Mouse (Mus musculus): ENCODE results near the gene Cd93. TPM values are rescaled to one million over a fixed set of nuclear protein-coding genes. Genes with fewer than 3 reads are reported as not detected.

The Cd93 gene
- polyA plus RNA-seq, 1 experiment = 14.5 TPM

GRCm38 (mm10) chr2:148450616-148451015 lies 7.3 kb upstream of the Cd93 start:
- TF ChIP-seq POLR2A (IDR thresholded peaks at IDR 0.05; ENCODE audit: borderline replicate concordance, control insufficient read depth, low read depth, low read length) = no peak
- no peak overlapping the region for H3K4me3 ChIP-seq (replicated peaks; ENCODE audit: control insufficient read depth, low read depth, low read length)
- 72% methylated on average over 5 of the region's 5 CpGs for WGBS
- H3K27ac ChIP-seq (ENCODE audit: control insufficient read depth, insufficient read depth, low read depth, low read length, poor library complexity) = no peak overlapping the region
- peaks cover 4% of the 10 kb centered on the region; the same call in 1 of the 2 replicates for H3K4me1 ChIP-seq (ENCODE audit: control insufficient read depth, insufficient read depth, low read length)

- 86% methylated on average over 1 of the region's 1 CpGs for WGBS
- Histone ChIP-seq H3K4me1 (ENCODE audit: control insufficient read depth, insufficient read depth, low read length) (peaks cover 4% of the 10 kb centered on the region; the same call in 1 of the 2 replicates), H3K27ac (ENCODE audit: control insufficient read depth, insufficient read depth, low read depth, low read length, poor library complexity) (no peak overlapping the region), H3K4me3 (replicated peaks; ENCODE audit: control insufficient read depth, low read depth, low read length) (no peak overlapping the region)
- TF ChIP-seq POLR2A (IDR thresholded peaks at IDR 0.05; ENCODE audit: borderline replicate concordance, control insufficient read depth, low read depth, low read length) = no peak
- no peak for TF ChIP-seq CTCF (IDR thresholded peaks at IDR 0.05; ENCODE audit: control insufficient read depth, insufficient read depth, low read length)
Measured at GRCm38 (mm10) chr2:148449659-148450058, 6.3 kb upstream of the Cd93 start.

- H3K4me1 ChIP-seq (ENCODE audit: control insufficient read depth, insufficient read depth, low read length) = no peaks in the 10 kb centered on the region; the same call in 1 of the 2 replicates
- WGBS = 85% methylated on average over 3 of the region's 3 CpGs
- no peak overlapping the region for H3K4me3 ChIP-seq (replicated peaks; ENCODE audit: control insufficient read depth, low read depth, low read length)
- H3K27ac ChIP-seq (ENCODE audit: control insufficient read depth, insufficient read depth, low read depth, low read length, poor library complexity) = no peak overlapping the region
- TF ChIP-seq CTCF (IDR thresholded peaks at IDR 0.05; ENCODE audit: control insufficient read depth, insufficient read depth, low read length) (no peak), POLR2A (IDR thresholded peaks at IDR 0.05; ENCODE audit: borderline replicate concordance, control insufficient read depth, low read depth, low read length) (no peak)
Measured at GRCm38 (mm10) chr2:148446446-148446845, 3.1 kb upstream of the Cd93 start.

- TF ChIP-seq POLR2A (IDR thresholded peaks at IDR 0.05; ENCODE audit: borderline replicate concordance, control insufficient read depth, low read depth, low read length) = no peak
- no peak for TF ChIP-seq CTCF (IDR thresholded peaks at IDR 0.05; ENCODE audit: control insufficient read depth, insufficient read depth, low read length)
- no peak overlapping the region for H3K4me3 ChIP-seq (replicated peaks; ENCODE audit: control insufficient read depth, low read depth, low read length)
- no peaks in the 10 kb centered on the region; the same call in 1 of the 2 replicates for H3K4me1 ChIP-seq (ENCODE audit: control insufficient read depth, insufficient read depth, low read length)
- no peak overlapping the region for H3K27ac ChIP-seq (ENCODE audit: control insufficient read depth, insufficient read depth, low read depth, low read length, poor library complexity)
- 35% methylated on average over 1 of the region's 1 CpGs for WGBS
Measured at GRCm38 (mm10) chr2:148445616-148446015, 2.3 kb upstream of the Cd93 start.

GRCm38 (mm10) chr2:148444472-148444871 lies 1.1 kb upstream of the Cd93 start:
- TF ChIP-seq CTCF (IDR thresholded peaks at IDR 0.05; ENCODE audit: control insufficient read depth, insufficient read depth, low read length) = no peak
- no peak for TF ChIP-seq POLR2A (IDR thresholded peaks at IDR 0.05; ENCODE audit: borderline replicate concordance, control insufficient read depth, low read depth, low read length)
- 16% methylated on average over 1 of the region's 1 CpGs for WGBS
- H3K4me3 ChIP-seq (replicated peaks; ENCODE audit: control insufficient read depth, low read depth, low read length) = no peak overlapping the region
- no peaks in the 10 kb centered on the region; the same call in 1 of the 2 replicates for H3K4me1 ChIP-seq (ENCODE audit: control insufficient read depth, insufficient read depth, low read length)
- H3K27ac ChIP-seq (ENCODE audit: control insufficient read depth, insufficient read depth, low read depth, low read length, poor library complexity) = no peak overlapping the region

GRCm38 (mm10) chr2:148442710-148443109 lies 653 bp downstream of the Cd93 start:
- 6% methylated on average over 4 of the region's 4 CpGs for WGBS
- peak overlapping the region; percentile 74 for H3K27ac ChIP-seq (ENCODE audit: control insufficient read depth, insufficient read depth, low read depth, low read length, poor library complexity)
- H3K4me1 ChIP-seq (ENCODE audit: control insufficient read depth, insufficient read depth, low read length) = no peaks in the 10 kb centered on the region; the same call in 1 of the 2 replicates
- peak overlapping the region; percentile 59 for H3K4me3 ChIP-seq (replicated peaks; ENCODE audit: control insufficient read depth, low read depth, low read length)
- TF ChIP-seq POLR2A (IDR thresholded peaks at IDR 0.05; ENCODE audit: borderline replicate concordance, control insufficient read depth, low read depth, low read length) = no peak
- TF ChIP-seq CTCF (IDR thresholded peaks at IDR 0.05; ENCODE audit: control insufficient read depth, insufficient read depth, low read length) = no peak

GRCm38 (mm10) chr2:148442172-148442571 lies 1.2 kb downstream of the Cd93 start:
- WGBS = 8% methylated on average over 4 of the region's 4 CpGs
- peak overlapping the region; percentile 59 for H3K4me3 ChIP-seq (replicated peaks; ENCODE audit: control insufficient read depth, low read depth, low read length)
- TF ChIP-seq POLR2A (IDR thresholded peaks at IDR 0.05; ENCODE audit: borderline replicate concordance, control insufficient read depth, low read depth, low read length) = no peak
- no peak for TF ChIP-seq CTCF (IDR thresholded peaks at IDR 0.05; ENCODE audit: control insufficient read depth, insufficient read depth, low read length)
- no peaks in the 10 kb centered on the region; the same call in 1 of the 2 replicates for H3K4me1 ChIP-seq (ENCODE audit: control insufficient read depth, insufficient read depth, low read length)
- H3K27ac ChIP-seq (ENCODE audit: control insufficient read depth, insufficient read depth, low read depth, low read length, poor library complexity) = peak overlapping the region; percentile 74

- WGBS = 12% methylated on average over 10 of the region's 10 CpGs
- H3K27ac ChIP-seq (ENCODE audit: control insufficient read depth, insufficient read depth, low read depth, low read length, poor library complexity) = peak overlapping the region; percentile 52
- H3K4me3 ChIP-seq (replicated peaks; ENCODE audit: control insufficient read depth, low read depth, low read length) = peak overlapping the region; percentile 59
- TF ChIP-seq POLR2A (IDR thresholded peaks at IDR 0.05; ENCODE audit: borderline replicate concordance, control insufficient read depth, low read depth, low read length) (no peak), CTCF (IDR thresholded peaks at IDR 0.05; ENCODE audit: control insufficient read depth, insufficient read depth, low read length) (no peak)
- H3K4me1 ChIP-seq (ENCODE audit: control insufficient read depth, insufficient read depth, low read length) = no peaks in the 10 kb centered on the region; the same call in 1 of the 2 replicates
Measured at GRCm38 (mm10) chr2:148441421-148441820, 1.9 kb downstream of the Cd93 start.

Data from bone marrow, adult 2 months (tissue).